Comparison of ENCODE assay signal across 8 mouse cellular contexts in genomic region chr5:110979861-110980346, GRCm38 (mm10).
DNase-seq lines count a peak whose midpoint lies in the region; ATAC-seq and TF ChIP-seq lines count a peak whose summit lies in the region.

No protein-coding gene starts in this region.

- no peaks in the 10 kb centered on the region for H3K27me3 ChIP-seq in testis, adult 2 months (ENCODE audit: control insufficient read depth, insufficient read depth, low read length)
- peaks cover 18% of the 10 kb centered on the region for H3K27me3 ChIP-seq in heart, embryonic 10.5 days (ENCODE audit: insufficient read depth, poor library complexity, severe bottlenecking)
- no peaks in the 10 kb centered on the region for H3K27me3 ChIP-seq in kidney, adult 2 months (replicated peaks; ENCODE audit: control insufficient read depth, insufficient read depth, low read length)
- no peaks in the 10 kb centered on the region for H3K27me3 ChIP-seq in neural tube, embryonic 14.5 days (ENCODE audit: control insufficient read depth, insufficient read depth, low read length)

- no peak for DNase-seq in testis, postnatal 14 days (ENCODE audit: low spot score)
- peak; percentile 54 for DNase-seq in embryo, embryonic 9.5 days (ENCODE audit: extremely low spot score)
- no peak for DNase-seq in heart, embryonic 10.5 days (ENCODE audit: low spot score)
- DNase-seq in kidney, adult 2 months = peak; percentile 52
- peak; percentile 77 to 86 for DNase-seq in lung, adult 18-20 months
- peak; percentile 77 for DNase-seq in urinary bladder, postnatal 14 days (ENCODE audit: low spot score)

- peak overlapping the region; percentile 93 for H3K9ac ChIP-seq in neural tube, embryonic 14.5 days (replicated peaks; ENCODE audit: low read depth, low read length)

- peak overlapping the region; percentile 73 for H3K4me2 ChIP-seq in neural tube, embryonic 14.5 days (ENCODE audit: low read depth, low read length)

- peaks cover 15% of the 10 kb centered on the region for H3K4me1 ChIP-seq in testis, adult 2 months (ENCODE audit: control insufficient read depth, insufficient read depth, low read length)
- H3K4me1 ChIP-seq in heart, embryonic 10.5 days = peaks cover 17% of the 10 kb centered on the region
- H3K4me1 ChIP-seq in kidney, adult 2 months (ENCODE audit: control insufficient read depth, insufficient read depth, low read length) = no peaks in the 10 kb centered on the region
- peaks cover 20% of the 10 kb centered on the region; the same call in 1 of the 2 replicates for H3K4me1 ChIP-seq in neural tube, embryonic 14.5 days (ENCODE audit: control insufficient read depth, insufficient read depth, low read length)

- TF ChIP-seq POLR2A in testis, adult 2 months (IDR thresholded peaks at IDR 0.05; ENCODE audit: control insufficient read depth, low read depth, low read length) = no peak
- no peak for TF ChIP-seq POLR2A in kidney, adult 2 months (IDR thresholded peaks at IDR 0.05; ENCODE audit: low read depth, low read length)

- H3K9me3 ChIP-seq in heart, embryonic 10.5 days = no peaks in the 10 kb centered on the region
- H3K9me3 ChIP-seq in neural tube, embryonic 14.5 days (ENCODE audit: control insufficient read depth, low read length) = no peaks in the 10 kb centered on the region

- H3K4me3 ChIP-seq in testis, adult 2 months (ENCODE audit: control insufficient read depth, low read depth, low read length) = peak overlapping the region; percentile 47
- H3K4me3 ChIP-seq in heart, embryonic 10.5 days = peak overlapping the region; percentile 78
- peak overlapping the region; percentile 60 for H3K4me3 ChIP-seq in kidney, adult 2 months (ENCODE audit: insufficient read depth, low read depth, low read length)
- peak overlapping the region; percentile 76 for H3K4me3 ChIP-seq in neural tube, embryonic 14.5 days (ENCODE audit: low read depth, low read length)

- no peaks in the 10 kb centered on the region for H3K36me3 ChIP-seq in testis, adult 2 months (ENCODE audit: control insufficient read depth, insufficient read depth, low read length)
- H3K36me3 ChIP-seq in heart, embryonic 10.5 days = peaks cover 2% of the 10 kb centered on the region; the same call in 1 of the 2 replicates
- H3K36me3 ChIP-seq in kidney, adult 2 months (ENCODE audit: control insufficient read depth, insufficient read depth, low read length) = no peaks in the 10 kb centered on the region
- H3K36me3 ChIP-seq in neural tube, embryonic 14.5 days (ENCODE audit: control insufficient read depth, insufficient read depth, low read length) = no peaks in the 10 kb centered on the region

- no peak for TF ChIP-seq CTCF in testis, adult 2 months (IDR thresholded peaks at IDR 0.05; ENCODE audit: control insufficient read depth, insufficient read depth, insufficient replicate concordance, low read depth, low read length)
- no peak for TF ChIP-seq CTCF in kidney, adult 2 months (conservative IDR thresholded peaks at IDR 0.05; ENCODE audit: insufficient read depth, insufficient read length, low read depth, low read length)

- under 1% methylated on average over 14 of the region's 14 CpGs for whole genome bisulfite sequencing in heart, embryonic 10.5 days
- WGBS in kidney, adult 2 months = under 1% methylated on average over 14 of the region's 14 CpGs
- 0% methylated on average over 14 of the region's 14 CpGs for WGBS in neural tube, embryonic 14.5 days

- H3K27ac ChIP-seq in testis, adult 2 months (ENCODE audit: control insufficient read depth, insufficient read depth, low read depth, low read length) = no peak overlapping the region
- H3K27ac ChIP-seq in heart, embryonic 10.5 days = peak overlapping the region; percentile 89
- 0 out of 2 replicates have a peak overlapping the region, but pooled peaks have one; percentile 9 for H3K27ac ChIP-seq in kidney, adult 2 months (ENCODE audit: insufficient read depth, low read depth, low read length)
- H3K27ac ChIP-seq in neural tube, embryonic 14.5 days (ENCODE audit: low read depth, low read length) = peak overlapping the region; percentile 93

- ATAC-seq in neural tube, embryonic 14.5 days (ENCODE audit: low read depth) = no peak

Comparison
In these comparisons a context has a peak if more than half of its experiments do, and no peak if none do; other contexts are left out.
1. DNase-seq: peak in embryo, embryonic 9.5 days (single experiment), kidney, adult 2 months (single experiment), lung, adult 18-20 months (2 of 2) and urinary bladder, postnatal 14 days (single experiment); none in testis, postnatal 14 days (single experiment) and heart, embryonic 10.5 days (single experiment).
2. Peak in every context shown above with its lines, with median percentiles within 50 percentile points of each other: H3K4me3 ChIP-seq.